Mouse (Mus musculus): ENCODE results near the gene Lyrm1. TPM values are rescaled to one million over a fixed set of nuclear protein-coding genes. Genes with fewer than 3 reads are reported as not detected.
A peak's percentile ranks its signal among the peaks of the same experiment; 100 is the strongest.

The Lyrm1 gene
- polyA plus RNA-seq, 1 experiment from 2014 or later, result 7.8 TPM

- Histone ChIP-seq H3K4me2 (no peak overlapping the region), H3K4me1 (no peaks in the 10 kb centered on the region), H3K9ac (no peak overlapping the region), H3K9me3 (no peaks in the 10 kb centered on the region), H3K4me3 (replicated peaks) (no peak overlapping the region), H3K27ac (no peak overlapping the region), H3K36me3 (no peaks in the 10 kb centered on the region), H3K27me3 (replicated peaks) (no peaks in the 10 kb centered on the region)
- WGBS, result 87% methylated on average over 4 of the region's 4 CpGs
- ATAC-seq (ENCODE audit: insufficient read depth, low FRiP score, low read depth), result no peak
These were observed 2.9 kb upstream of the Lyrm1 start for GRCm38 (mm10) chr7:119892742-119893141.

GRCm38 (mm10) chr7:119894818-119895544, 680 bp upstream of the Lyrm1 start:
- no peaks in the 10 kb centered on the region for H3K9me3 ChIP-seq
- ATAC-seq (ENCODE audit: insufficient read depth, low FRiP score, low read depth), result no peak; the same call in 1 of the 2 replicates
- WGBS, result 1% methylated on average over 15 of the region's 15 CpGs
- peak overlapping the region; percentile 95 for H3K27ac ChIP-seq
- no peaks in the 10 kb centered on the region for H3K27me3 ChIP-seq (replicated peaks)
- no peaks in the 10 kb centered on the region for H3K36me3 ChIP-seq
- peak overlapping the region; percentile 85 for H3K4me2 ChIP-seq
- peak overlapping the region; percentile 76 for H3K4me3 ChIP-seq (replicated peaks)
- H3K9ac ChIP-seq, result peak overlapping the region; percentile 58
- no peaks in the 10 kb centered on the region for H3K4me1 ChIP-seq

GRCm38 (mm10) chr7:119897521-119898109, 2.0 kb downstream of the Lyrm1 start:
- Histone ChIP-seq H3K36me3 (no peaks in the 10 kb centered on the region), H3K4me3 (replicated peaks) (no peak overlapping the region), H3K4me2 (no peak overlapping the region), H3K27ac (no peak overlapping the region), H3K9me3 (no peaks in the 10 kb centered on the region), H3K9ac (no peak overlapping the region), H3K4me1 (no peaks in the 10 kb centered on the region), H3K27me3 (replicated peaks) (no peaks in the 10 kb centered on the region)
- WGBS, result 91% methylated on average over 8 of the region's 8 CpGs
- no peak for ATAC-seq (ENCODE audit: insufficient read depth, low FRiP score, low read depth)

- no peak for ATAC-seq (ENCODE audit: insufficient read depth, low FRiP score, low read depth)
- 57% methylated on average over 1 of the region's 1 CpGs for WGBS
- no peaks in the 10 kb centered on the region for H3K4me1 ChIP-seq
These were observed 2.7 kb downstream of the Lyrm1 start for GRCm38 (mm10) chr7:119898247-119898856.

GRCm38 (mm10) chr7:119899386-119900057, 3.9 kb downstream of the Lyrm1 start:
- Histone ChIP-seq H3K27me3 (replicated peaks) (no peaks in the 10 kb centered on the region), H3K4me2 (no peak overlapping the region), H3K9ac (no peak overlapping the region), H3K27ac (no peak overlapping the region), H3K9me3 (no peaks in the 10 kb centered on the region), H3K4me1 (no peaks in the 10 kb centered on the region), H3K36me3 (no peaks in the 10 kb centered on the region), H3K4me3 (replicated peaks) (no peak overlapping the region)
- 60% methylated on average over 3 of the region's 3 CpGs for WGBS
- no peak for ATAC-seq (ENCODE audit: insufficient read depth, low FRiP score, low read depth)

More at GRCm38 (mm10) chr7:119898247-119898856, 2.7 kb downstream of the Lyrm1 start:
- no peaks in the 10 kb centered on the region for H3K36me3 ChIP-seq
- H3K27ac ChIP-seq, result no peak overlapping the region
- no peak overlapping the region for H3K4me3 ChIP-seq (replicated peaks)
- H3K9me3 ChIP-seq, result no peaks in the 10 kb centered on the region
- H3K27me3 ChIP-seq (replicated peaks), result no peaks in the 10 kb centered on the region
- no peak overlapping the region for H3K9ac ChIP-seq
- no peak overlapping the region for H3K4me2 ChIP-seq

GRCm38 (mm10) chr7:119906523-119907215, 11.0 kb downstream of the Lyrm1 start:
- Histone ChIP-seq H3K36me3 (no peaks in the 10 kb centered on the region), H3K9me3 (no peaks in the 10 kb centered on the region), H3K9ac (no peak overlapping the region), H3K4me1 (no peaks in the 10 kb centered on the region), H3K4me2 (no peak overlapping the region), H3K27ac (no peak overlapping the region), H3K27me3 (replicated peaks) (no peaks in the 10 kb centered on the region), H3K4me3 (replicated peaks) (no peak overlapping the region)
- 95% methylated on average over 3 of the region's 3 CpGs for WGBS
- ATAC-seq (ENCODE audit: insufficient read depth, low FRiP score, low read depth), result no peak

GRCm38 (mm10) chr7:119911727-119912126, 16.1 kb downstream of the Lyrm1 start:
- Histone ChIP-seq H3K9ac (no peak overlapping the region), H3K27ac (no peak overlapping the region), H3K4me3 (replicated peaks) (no peak overlapping the region), H3K27me3 (replicated peaks) (no peaks in the 10 kb centered on the region), H3K4me1 (no peaks in the 10 kb centered on the region), H3K4me2 (no peak overlapping the region), H3K9me3 (no peaks in the 10 kb centered on the region), H3K36me3 (no peaks in the 10 kb centered on the region)
- 63% methylated on average over 3 of the region's 3 CpGs for WGBS
- no peak for ATAC-seq (ENCODE audit: insufficient read depth, low FRiP score, low read depth)

GRCm38 (mm10) chr7:119920457-119920856, 24.8 kb downstream of the Lyrm1 start:
- Histone ChIP-seq H3K9ac (no peak overlapping the region), H3K4me1 (no peaks in the 10 kb centered on the region), H3K27me3 (replicated peaks) (no peaks in the 10 kb centered on the region), H3K36me3 (no peaks in the 10 kb centered on the region), H3K4me3 (replicated peaks) (no peak overlapping the region), H3K27ac (no peak overlapping the region), H3K4me2 (no peak overlapping the region), H3K9me3 (no peaks in the 10 kb centered on the region)
- ATAC-seq (ENCODE audit: insufficient read depth, low FRiP score, low read depth), result no peak
- 41% methylated on average over 2 of the region's 2 CpGs for WGBS

GRCm38 (mm10) chr7:119921054-119921453, 25.4 kb downstream of the Lyrm1 start:
- Histone ChIP-seq H3K27ac (no peak overlapping the region), H3K4me3 (replicated peaks) (no peak overlapping the region), H3K4me1 (no peaks in the 10 kb centered on the region), H3K9ac (no peak overlapping the region), H3K4me2 (no peak overlapping the region), H3K27me3 (replicated peaks) (no peaks in the 10 kb centered on the region), H3K36me3 (no peaks in the 10 kb centered on the region), H3K9me3 (no peaks in the 10 kb centered on the region)
- WGBS, result 70% methylated on average over 4 of the region's 4 CpGs
- no peak for ATAC-seq (ENCODE audit: insufficient read depth, low FRiP score, low read depth)

GRCm38 (mm10) chr7:119928783-119929440, 33.3 kb downstream of the Lyrm1 start:
- ATAC-seq (ENCODE audit: insufficient read depth, low FRiP score, low read depth), result no peak
- no peaks in the 10 kb centered on the region for H3K4me1 ChIP-seq
- no peak overlapping the region for H3K4me2 ChIP-seq
- H3K36me3 ChIP-seq, result no peaks in the 10 kb centered on the region
- no peak overlapping the region for H3K4me3 ChIP-seq (replicated peaks)
- H3K27me3 ChIP-seq (replicated peaks), result no peaks in the 10 kb centered on the region
- no peak overlapping the region for H3K9ac ChIP-seq
- H3K9me3 ChIP-seq, result no peaks in the 10 kb centered on the region
- H3K27ac ChIP-seq, result no peak overlapping the region
- WGBS, result 52% methylated on average over 2 of the region's 2 CpGs

- H3K27me3 ChIP-seq (replicated peaks), result no peaks in the 10 kb centered on the region
- no peak overlapping the region for H3K9ac ChIP-seq
- no peaks in the 10 kb centered on the region for H3K36me3 ChIP-seq
- H3K4me1 ChIP-seq, result no peaks in the 10 kb centered on the region
- H3K27ac ChIP-seq, result no peak overlapping the region
- no peak for ATAC-seq (ENCODE audit: insufficient read depth, low FRiP score, low read depth)
- H3K9me3 ChIP-seq, result no peaks in the 10 kb centered on the region
- H3K4me2 ChIP-seq, result no peak overlapping the region
- H3K4me3 ChIP-seq (replicated peaks), result no peak overlapping the region
These were observed 40.7 kb downstream of the Lyrm1 start for GRCm38 (mm10) chr7:119936321-119936720.

Measured in stomach, embryonic 15.5 days (tissue).